Mouse (Mus musculus) stomach, embryonic 14.5 days (tissue): ENCODE data around the gene Rps6ka1. TPM values are rescaled to one million over a fixed set of nuclear protein-coding genes. Genes with fewer than 3 reads are reported as not detected.

ENCODE experiments used
- ATAC-seq: fragments of 200-750 bp; cut with Nextera tagmentation; 2 replicates; pipeline ENCODE4 v1.8.0; 2017; ENCODE audit warnings: low read depth, moderate TSS enrichment; ENCODE audit not compliant: insufficient number of reproducible peaks, insufficient read depth, low FRiP score
- H3K27ac ChIP-seq: fragments of 300-500 bp; sonication (generic); 2 replicates; pipeline ENCODE4 v1.5.1; 2014; ENCODE audit warnings: mild to moderate bottlenecking, low read length, moderate library complexity, mixed read lengths
- H3K27me3 ChIP-seq: fragments of 300-500 bp; sonication (generic); 2 replicates; pipeline ENCODE4 v1.6.1; 2014; ENCODE audit warnings: low read length, control low read depth, mixed read lengths; ENCODE audit not compliant: control insufficient read depth, insufficient read depth
- H3K36me3 ChIP-seq: fragments of 300-500 bp; sonication (generic); 2 replicates; pipeline ENCODE4 v1.6.1; 2014; ENCODE audit warnings: mild to moderate bottlenecking, control low read depth, low read length, moderate library complexity, mixed read lengths; ENCODE audit not compliant: control insufficient read depth, insufficient read depth
- H3K4me1 ChIP-seq: fragments of 300-500 bp; sonication (generic); 2 replicates; pipeline ENCODE4 v1.6.1; 2014; ENCODE audit warnings: low read length, control low read depth, mixed read lengths; ENCODE audit not compliant: control insufficient read depth, insufficient read depth
- H3K4me2 ChIP-seq: fragments of 300-500 bp; sonication (generic); replicated peaks from 2 replicates; pipeline ENCODE4 v1.6.1; 2014; ENCODE audit warnings: low read depth, low read length, control low read depth
- H3K4me3 ChIP-seq: fragments of 300-500 bp; sonication (generic); 2 replicates; pipeline ENCODE4 v1.5.1; 2014; ENCODE audit warnings: low read depth, low read length, control low read depth
- H3K9ac ChIP-seq: fragments of 300-500 bp; sonication (generic); replicated peaks from 2 replicates; pipeline ENCODE4 v1.6.1; 2014; ENCODE audit warnings: low read depth, mild to moderate bottlenecking, control low read depth, low read length, moderate library complexity, mixed read lengths
- H3K9me3 ChIP-seq: fragments of 300-500 bp; sonication (generic); 2 replicates; pipeline ENCODE4 v1.6.1; 2016; ENCODE audit warnings: low read depth, low read length, control low read depth; ENCODE audit not compliant: control insufficient read depth
- WGBS: fragments of 180-500 bp; shearing (Covaris S2); extraction: QIAGEN DNeasy Blood & Tissue Kit; methylation state at CpG from one replicate; pipeline ENCODE4 v1.1.7; 2014; 5-methylcytosine and 5-hydroxymethylcytosine counted together
- polyA plus RNA-seq: library from polyadenylated mRNA; unstranded; fragments of >200 nt; fragmentation: Nextera tagmentation; extraction: Ambion mirVana; gene quantifications from 2 replicates; pipeline ENCODE4 v1.2.1, GENCODE M21; 2014

Rps6ka1 gene
- polyA plus RNA-seq, 1 experiment from 2014 or later = 58.8 TPM

- Histone ChIP-seq H3K4me2 (no peak overlapping the region), H3K9me3 (no peaks in the 10 kb centered on the region), H3K27ac (peak overlapping the region; percentile 74), H3K4me1 (0 out of 2 replicates have a peak, but pooled peaks cover 3% of the 10 kb centered on the region), H3K9ac (no peak overlapping the region), H3K27me3 (no peaks in the 10 kb centered on the region), H3K4me3 (no peak overlapping the region), H3K36me3 (peaks cover 36% of the 10 kb centered on the region)
- no peak; the same call in 1 of the 2 replicates for ATAC-seq
- WGBS = 57% methylated on average over 13 of the region's 13 CpGs
Observed at GRCm38 (mm10) chr4:133864380-133864981, 23.1 kb downstream of the Rps6ka1 start.

GRCm38 (mm10) chr4:133863795-133864379, 23.7 kb downstream of the Rps6ka1 start:
- Histone ChIP-seq H3K27me3 (no peaks in the 10 kb centered on the region), H3K9ac (no peak overlapping the region), H3K27ac (no peak overlapping the region), H3K9me3 (no peaks in the 10 kb centered on the region), H3K36me3 (peaks cover 32% of the 10 kb centered on the region), H3K4me2 (no peak overlapping the region), H3K4me3 (no peak overlapping the region), H3K4me1 (0 out of 2 replicates have a peak, but pooled peaks cover 3% of the 10 kb centered on the region)
- WGBS = 67% methylated on average over 12 of the region's 12 CpGs
- ATAC-seq = no peak

- no peaks in the 10 kb centered on the region for H3K4me1 ChIP-seq
Observed at GRCm38 (mm10) chr4:133857527-133857926, 30.1 kb downstream of the Rps6ka1 start.

DNA sequence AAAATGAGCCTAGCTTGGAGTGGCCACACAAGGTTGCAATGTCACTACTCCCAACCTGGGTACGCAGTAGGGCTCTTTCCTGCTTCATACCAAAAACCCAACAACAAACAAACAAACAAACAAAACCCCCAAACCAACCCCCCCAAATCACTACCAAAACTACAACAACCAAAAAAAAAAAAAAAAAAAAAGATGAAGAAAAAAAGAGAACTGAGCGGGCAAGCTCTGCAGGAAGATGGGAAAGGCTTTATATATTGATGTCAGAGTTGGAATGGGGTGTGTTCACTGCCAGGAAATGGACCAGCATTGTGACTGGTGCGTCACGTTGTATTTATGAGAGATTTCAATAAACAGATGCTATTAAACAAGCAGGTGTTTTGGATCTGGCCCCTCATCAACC, 33.0 kb downstream of the Rps6ka1 start:
- no peak for ATAC-seq
- no peaks in the 10 kb centered on the region for H3K4me1 ChIP-seq
- H3K27ac ChIP-seq = no peak overlapping the region
- no peaks in the 10 kb centered on the region for H3K27me3 ChIP-seq
- no peaks in the 10 kb centered on the region for H3K9me3 ChIP-seq
- 89% methylated on average over 4 of the region's 4 CpGs for WGBS
- H3K9ac ChIP-seq = no peak overlapping the region
- H3K4me3 ChIP-seq = no peak overlapping the region
- H3K4me2 ChIP-seq = no peak overlapping the region
- H3K36me3 ChIP-seq = peaks cover 16% of the 10 kb centered on the region

More at GRCm38 (mm10) chr4:133857527-133857926, 30.1 kb downstream of the Rps6ka1 start:
- WGBS = 73% methylated on average over 4 of the region's 4 CpGs
- H3K4me3 ChIP-seq = no peak overlapping the region
- no peaks in the 10 kb centered on the region for H3K27me3 ChIP-seq
- H3K4me2 ChIP-seq = no peak overlapping the region
- no peak for ATAC-seq
- H3K27ac ChIP-seq = no peak overlapping the region
- H3K9ac ChIP-seq = no peak overlapping the region
- H3K36me3 ChIP-seq = peaks cover 15% of the 10 kb centered on the region
- no peaks in the 10 kb centered on the region for H3K9me3 ChIP-seq

DNA sequence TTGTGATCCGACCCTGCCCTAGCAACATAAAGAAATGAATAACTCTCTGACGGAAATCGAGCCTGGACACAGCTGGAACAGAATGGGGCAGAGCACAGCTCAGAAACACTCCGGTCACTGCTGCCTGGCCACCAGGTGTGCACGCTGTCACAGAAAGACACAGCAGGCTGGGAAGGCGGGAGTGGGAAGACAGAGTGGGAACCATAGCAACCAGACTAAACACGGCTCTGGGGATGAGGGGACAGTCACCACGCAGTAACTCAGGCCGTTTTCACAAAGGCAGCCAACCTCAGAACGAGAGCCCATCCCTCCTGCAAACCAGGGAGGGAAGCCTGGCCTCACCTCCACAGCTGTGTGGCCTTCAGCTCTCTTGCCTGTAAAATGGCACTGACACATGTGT, 34.0 kb downstream of the Rps6ka1 start:
- Histone ChIP-seq H3K36me3 (peaks cover 16% of the 10 kb centered on the region), H3K27ac (no peak overlapping the region), H3K9me3 (no peaks in the 10 kb centered on the region), H3K4me3 (no peak overlapping the region), H3K9ac (no peak overlapping the region), H3K4me1 (no peaks in the 10 kb centered on the region), H3K4me2 (no peak overlapping the region), H3K27me3 (no peaks in the 10 kb centered on the region)
- whole genome bisulfite sequencing = 53% methylated on average over 10 of the region's 10 CpGs
- no peak for ATAC-seq

GRCm38 (mm10) chr4:133846625-133847024, 41.0 kb downstream of the Rps6ka1 start:
- WGBS = 83% methylated on average over 1 of the region's 1 CpGs
- Histone ChIP-seq H3K27me3 (no peaks in the 10 kb centered on the region), H3K9me3 (no peaks in the 10 kb centered on the region), H3K4me2 (no peak overlapping the region), H3K9ac (no peak overlapping the region), H3K36me3 (peaks cover 20% of the 10 kb centered on the region), H3K4me1 (no peaks in the 10 kb centered on the region), H3K4me3 (no peak overlapping the region), H3K27ac (no peak overlapping the region)
- no peak for ATAC-seq

DNA sequence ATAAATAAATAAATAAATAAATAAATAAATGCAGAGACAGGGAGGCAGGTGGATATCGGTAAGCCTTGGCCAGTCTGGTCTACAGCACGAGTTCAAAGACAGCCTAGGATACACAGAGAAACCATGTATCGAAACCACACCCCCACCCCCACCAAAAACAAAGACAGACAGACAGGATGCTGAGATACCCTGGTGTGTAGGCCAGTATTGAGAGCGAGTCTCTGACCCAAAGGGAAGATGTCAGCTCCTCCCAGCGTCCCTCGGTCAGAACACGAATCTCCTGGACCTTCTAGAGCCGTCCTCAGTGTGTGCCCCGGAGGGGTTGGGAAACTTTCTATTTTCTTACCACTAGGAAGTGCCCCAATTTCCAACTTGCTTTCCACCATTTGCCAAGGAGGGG, 42.5 kb downstream of the Rps6ka1 start:
- Histone ChIP-seq H3K27me3 (no peaks in the 10 kb centered on the region), H3K9me3 (no peaks in the 10 kb centered on the region), H3K27ac (no peak overlapping the region), H3K4me2 (no peak overlapping the region), H3K4me3 (no peak overlapping the region), H3K4me1 (no peaks in the 10 kb centered on the region), H3K9ac (no peak overlapping the region), H3K36me3 (peaks cover 9% of the 10 kb centered on the region)
- WGBS = 90% methylated on average over 9 of the region's 9 CpGs
- 0 out of 2 replicates have a peak, but pooled peaks have one; percentile 38 for ATAC-seq

DNA sequence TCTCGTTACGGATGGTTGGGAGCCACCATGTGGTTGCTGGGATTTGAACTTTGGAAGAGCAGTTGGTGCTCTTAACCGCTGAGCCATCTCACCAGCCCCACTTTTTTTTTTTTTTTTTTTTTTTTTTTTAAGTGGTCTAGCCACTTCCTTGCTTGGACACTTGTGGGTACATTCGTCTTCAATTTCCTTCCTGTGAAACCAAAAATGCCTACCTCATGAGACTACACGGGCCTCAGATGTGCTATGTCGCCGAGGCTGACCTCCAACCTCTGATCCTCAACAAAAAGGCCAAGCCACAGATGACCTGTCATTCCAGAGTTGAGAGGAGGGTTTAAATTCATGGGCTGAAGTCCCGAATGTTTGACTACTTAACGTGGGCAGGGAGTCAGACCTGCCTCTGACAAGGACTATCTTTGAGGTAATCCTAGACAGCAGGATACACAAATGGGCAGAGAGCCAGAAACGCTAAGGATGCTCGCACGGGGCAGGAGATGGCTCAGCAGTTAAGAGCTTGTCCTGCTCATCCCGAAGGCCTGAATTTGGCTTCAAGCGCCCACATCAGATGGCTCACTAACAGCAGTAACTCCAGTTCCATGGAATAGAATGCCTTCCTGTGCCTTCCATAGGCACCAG, 43.3 kb downstream of the Rps6ka1 start:
- no peak for ATAC-seq
- Histone ChIP-seq H3K27ac (no peak overlapping the region), H3K36me3 (peaks cover 8% of the 10 kb centered on the region), H3K4me2 (no peak overlapping the region), H3K9ac (no peak overlapping the region), H3K27me3 (no peaks in the 10 kb centered on the region), H3K9me3 (no peaks in the 10 kb centered on the region), H3K4me1 (no peaks in the 10 kb centered on the region), H3K4me3 (no peak overlapping the region)
- WGBS = 59% methylated on average over 14 of the region's 14 CpGs
